Mouse (Mus musculus) stomach, postnatal 0 days (tissue): ENCODE data around the gene Ext2.

Source experiments
- CTCF ChIP-seq: IDR thresholded peaks from 2 replicates; pipeline ENCODE4 v1.5.1; 2016; ENCODE audit warnings: antibody characterized with exemption, low read depth, mild to moderate bottlenecking, moderate library complexity
- EP300 ChIP-seq: optimal IDR thresholded peaks from 2 replicates; pipeline ENCODE3; 2016; ENCODE audit warnings: antibody characterized with exemption

GRCm38 (mm10) chr2:93618447-93619199 lies 203.7 kb downstream of the Ext2 start:
- TF ChIP-seq CTCF = no peak
- TF ChIP-seq EP300 = no peak
